Mouse (Mus musculus) common myeloid progenitor, adult 5-6 weeks (primary cell): ENCODE data around the gene Lurap1. TPM values are rescaled to one million over a fixed set of nuclear protein-coding genes. Genes with fewer than 3 reads are reported as not detected.

ENCODE experiments used
- ATAC-seq: replicated peaks from 2 replicates; pipeline ENCODE4 v1.8.0; 2016; ENCODE audit warnings: low read depth, mild to moderate bottlenecking, moderate TSS enrichment, inconsistent platforms; ENCODE audit not compliant: poor library complexity, severe bottlenecking
- total RNA-seq: library from RNA; stranded (forward); fragments of 200-1000, 187-1606 nt; gene quantifications from 2 replicates; pipeline ENCODE4 v1.2.3, GENCODE M21; 2017

Lurap1 gene
- total RNA-seq, 1 experiment from 2014 or later = 0.09 TPM

DNA sequence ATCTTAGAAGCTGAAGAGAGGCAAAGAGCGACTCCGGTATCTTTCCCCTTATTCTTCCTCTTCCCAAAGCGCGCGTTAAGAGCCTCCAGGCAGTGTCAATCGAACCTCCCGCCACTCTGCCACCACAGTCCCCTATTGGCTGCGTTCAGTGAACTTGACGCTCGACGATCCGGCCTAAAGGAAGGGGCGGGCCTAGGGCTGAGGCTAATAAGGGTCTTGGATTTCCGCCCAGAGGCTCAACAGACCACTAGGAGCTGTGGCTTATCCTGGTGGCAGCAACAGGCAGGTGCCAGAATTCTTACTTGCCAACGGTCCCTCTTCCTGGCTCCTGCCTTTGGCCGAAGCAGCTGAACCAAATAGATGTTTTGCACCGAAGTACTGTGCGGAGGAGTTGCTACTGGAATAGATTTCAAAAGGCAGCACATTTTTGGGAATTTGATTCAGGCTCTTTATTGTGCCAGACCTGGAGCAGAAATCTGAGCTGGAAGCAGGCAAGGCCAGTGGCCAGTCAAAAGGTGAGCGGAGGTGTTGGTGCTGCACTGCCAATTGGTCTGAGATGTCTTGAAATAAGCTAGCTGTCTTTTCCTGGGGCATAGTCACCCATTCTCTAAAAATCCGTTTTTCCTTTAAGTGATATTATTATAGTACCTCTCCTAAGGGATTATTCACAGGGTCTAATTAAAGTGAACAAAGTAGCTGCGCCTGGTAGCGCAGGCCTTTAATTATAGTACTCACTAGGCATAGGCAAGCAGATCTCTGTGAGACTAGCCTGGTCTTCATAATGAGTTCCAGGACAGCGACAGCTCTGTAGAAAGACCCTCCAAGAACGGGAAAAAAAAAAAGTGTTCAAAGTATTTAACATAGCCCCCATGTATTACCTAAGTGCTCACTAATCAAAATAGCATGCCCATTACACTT lies 27.3 kb downstream of the Lurap1 start, which contains the start of the genes Rad54l and Pomgnt1:
Gene Rad54l (minus strand): TSS at position 89 of the 918 bp plus-strand sequence.
Gene Pomgnt1 (plus strand): TSS at position 239 of the 918 bp plus-strand sequence.
- ATAC-seq = peak; percentile 99

DNA sequence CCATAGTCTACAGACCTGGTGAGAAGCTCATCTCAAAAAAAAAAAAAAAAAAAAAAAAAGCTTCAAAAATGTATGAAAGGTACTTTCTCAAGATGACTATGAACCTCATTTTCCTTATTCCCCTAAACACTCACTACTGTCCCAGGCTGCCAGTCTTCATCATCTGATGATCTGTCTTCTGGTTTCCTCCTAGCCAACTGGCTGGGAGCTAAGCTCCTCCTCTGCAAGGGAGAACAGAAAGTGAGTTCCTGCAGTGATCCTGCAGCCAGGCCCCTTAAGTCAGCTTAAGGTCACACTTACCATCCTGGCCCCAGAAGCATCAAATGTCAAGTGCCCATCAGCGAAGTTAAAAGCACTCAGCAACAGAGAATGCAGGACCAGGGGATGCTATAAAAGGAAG lies 28.4 kb downstream of the Lurap1 start:
- ATAC-seq = peak; percentile 51

DNA sequence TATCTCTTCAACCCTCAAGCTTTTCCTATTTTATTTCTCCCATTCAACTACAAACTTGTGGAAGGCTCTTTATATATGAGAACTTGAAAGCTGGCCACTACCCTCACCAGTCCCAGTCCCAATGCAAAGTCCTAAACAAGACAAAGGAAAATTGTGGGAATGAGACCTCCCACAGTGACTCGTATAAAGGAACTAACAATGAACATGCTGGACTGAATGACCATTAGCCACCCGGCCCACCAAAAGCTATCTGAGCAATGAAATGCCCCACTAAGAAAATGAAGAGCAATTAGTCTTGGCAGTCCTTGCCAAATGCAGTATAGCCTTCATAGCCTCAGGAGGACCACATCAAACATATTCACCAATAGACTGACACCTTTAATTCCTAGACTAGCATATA lies 39.7 kb downstream of the Lurap1 start:
- ATAC-seq = no peak

DNA sequence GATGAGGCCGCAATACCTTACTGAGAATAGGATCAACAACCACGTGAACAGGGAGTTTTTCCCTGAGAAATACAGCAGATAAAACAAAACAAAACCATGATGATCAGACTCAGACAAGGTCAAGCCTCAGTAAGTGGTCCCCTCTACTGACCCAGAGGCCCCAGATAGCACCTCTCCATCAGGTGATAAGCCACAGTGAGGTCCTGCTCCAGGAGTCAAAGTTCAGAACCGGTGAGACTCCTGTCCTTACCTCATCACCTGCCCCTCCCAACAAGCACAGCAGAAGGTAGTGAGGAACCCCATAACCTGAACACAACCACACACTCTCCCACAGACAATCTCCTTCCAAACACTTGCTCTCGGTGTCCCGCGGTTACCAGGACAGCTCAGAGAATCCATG lies 40.4 kb downstream of the Lurap1 start:
- no peak for ATAC-seq

DNA sequence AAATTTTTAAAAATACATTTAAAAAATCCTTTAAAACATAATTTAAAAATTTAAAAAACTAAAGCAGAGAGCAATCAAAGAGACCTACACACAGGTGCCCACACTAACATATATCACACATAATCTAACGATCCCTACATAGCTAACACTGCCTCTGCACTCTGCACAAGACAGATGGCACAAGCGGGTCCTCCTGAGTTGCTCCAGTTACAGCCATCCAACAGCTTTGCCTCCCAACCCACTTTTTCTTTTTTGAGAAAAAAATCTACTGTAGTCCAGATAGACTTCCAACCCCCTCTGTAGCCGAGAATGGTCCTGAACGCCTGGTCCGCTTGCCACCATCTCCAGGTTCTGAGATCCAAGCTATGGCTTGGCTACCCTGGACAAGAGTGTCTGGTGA lies 45.9 kb downstream of the Lurap1 start:
- no peak for ATAC-seq

DNA sequence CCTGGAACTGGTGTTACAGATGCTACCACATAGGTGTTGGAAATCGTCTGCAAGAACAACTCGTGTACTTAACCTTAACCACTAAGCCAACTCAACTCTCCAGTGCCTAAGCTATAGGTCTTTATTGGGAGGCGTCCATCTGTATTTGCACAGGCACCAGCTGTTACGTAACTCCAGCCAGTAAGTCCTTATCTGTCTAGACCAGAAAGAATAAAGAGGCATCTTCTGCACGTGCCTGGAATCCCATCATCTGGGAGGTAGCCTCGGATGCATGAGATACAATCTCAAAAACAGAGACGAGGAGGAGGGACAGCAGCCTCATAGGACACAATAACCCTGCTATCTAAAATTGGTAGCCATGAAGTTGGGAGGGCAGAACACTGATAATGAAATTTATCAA lies 50.2 kb downstream of the Lurap1 start:
- ATAC-seq = peak; percentile 54; the same call in 1 of the 2 replicates

DNA sequence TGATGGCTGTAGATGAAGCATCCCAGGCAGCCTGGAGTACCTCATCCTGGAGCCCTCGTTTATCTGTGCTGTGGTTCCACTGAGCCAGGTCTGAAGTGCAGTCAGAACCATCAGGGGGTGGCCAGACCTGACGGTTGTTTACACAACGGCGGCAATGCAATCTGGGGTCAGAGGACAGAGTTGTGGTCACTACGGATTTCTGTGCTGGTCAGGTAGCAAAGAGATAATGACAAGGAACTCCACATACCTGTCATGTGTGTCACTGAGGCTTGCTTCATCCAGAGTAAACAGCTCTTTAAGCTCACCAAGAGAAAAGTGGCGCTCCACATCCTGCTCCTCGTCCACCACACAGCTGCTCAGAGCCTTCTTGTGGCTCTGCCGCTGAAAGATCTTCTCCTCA lies 53.9 kb downstream of the Lurap1 start:
- no peak for ATAC-seq

DNA sequence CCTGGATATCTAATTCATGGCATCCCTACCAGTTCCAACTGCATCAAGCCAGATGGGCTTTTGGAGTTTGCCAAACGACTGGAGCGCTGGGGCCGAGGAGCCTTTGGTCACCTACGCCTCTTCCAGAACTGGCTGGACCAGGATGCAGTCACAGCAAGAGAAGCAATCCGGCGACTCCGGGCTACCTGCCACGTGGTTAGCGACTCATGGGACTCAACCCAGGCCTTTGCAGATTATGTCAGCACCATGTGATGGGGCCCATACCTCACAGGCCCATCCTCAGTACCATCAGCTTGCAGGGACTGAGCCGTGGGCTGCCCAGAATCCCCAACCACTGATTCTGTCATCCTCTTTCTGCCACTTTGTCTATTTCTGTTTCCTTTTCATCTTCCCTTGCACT lies 54.8 kb downstream of the Lurap1 start:
- ATAC-seq = no peak

DNA sequence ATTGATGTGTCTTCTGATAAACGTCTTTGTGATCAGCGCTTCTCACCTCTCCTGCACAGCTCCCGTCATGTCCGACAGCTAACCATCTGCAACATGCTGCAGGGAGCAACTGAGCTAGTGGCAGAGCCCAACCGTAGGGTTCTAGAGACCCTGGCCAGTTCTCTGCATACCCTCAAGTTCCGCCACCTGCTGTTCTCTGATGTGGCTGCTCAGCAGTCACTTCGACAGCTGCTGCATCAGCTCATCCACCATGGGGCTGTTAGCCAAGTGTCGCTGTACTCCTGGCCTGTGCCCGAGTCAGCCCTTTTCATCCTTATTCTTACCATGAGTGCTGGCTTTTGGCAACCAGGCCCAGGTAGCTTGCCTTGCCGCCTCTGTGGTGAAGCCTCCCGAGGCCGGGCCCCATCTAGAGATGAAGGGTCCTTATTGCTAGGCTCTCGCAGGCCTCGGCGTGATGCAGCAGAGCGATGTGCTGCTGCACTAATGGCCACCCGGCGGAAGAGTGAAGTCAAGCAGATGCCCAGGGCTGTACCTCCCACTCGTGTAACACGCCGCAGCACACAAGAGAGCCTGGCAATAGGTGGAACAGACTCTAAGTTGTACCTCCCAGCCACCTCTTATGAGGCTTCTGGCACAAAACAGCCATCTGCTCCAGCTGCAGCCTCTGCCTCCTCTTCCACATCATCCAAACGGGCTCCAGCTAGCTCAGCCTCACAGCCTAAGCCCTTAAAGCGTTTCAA lies 62.5 kb downstream of the Lurap1 start:
- ATAC-seq = no peak

Other genes with a start within 250 kb of the Lurap1 start
- not detected in 2 replicates for gene Dmbx1, start 211.4 kb downstream of the Lurap1 start, total RNA-seq
- gene Faah, start 133.4 kb downstream of the Lurap1 start, total RNA-seq = 2.2 and 3.4 TPM in 2 replicates
- gene Nsun4, start 97.5 kb downstream of the Lurap1 start, total RNA-seq = 8.7 and 16.4 TPM in 2 replicates
- gene Uqcrh, start 76.3 kb downstream of the Lurap1 start, total RNA-seq = 353 and 354 TPM in 2 replicates
- 14.4 and 22.4 TPM in 2 replicates for gene Lrrc41, start 76.1 kb downstream of the Lurap1 start, total RNA-seq
- 24.1 and 28.7 TPM in 2 replicates for gene Rad54l, start 27.6 kb downstream of the Lurap1 start, total RNA-seq
- gene Pomgnt1, start 27.5 kb downstream of the Lurap1 start, total RNA-seq = 14.2 and 15.9 TPM in 2 replicates
- gene Tspan1, start 16.3 kb upstream of the Lurap1 start, total RNA-seq = not detected in 2 replicates
- not detected in 2 replicates for gene 1700042G07Rik, start 22.0 kb upstream of the Lurap1 start, total RNA-seq
- gene Gm49337, start 22.0 kb upstream of the Lurap1 start, total RNA-seq = 0.41 and 0.63 TPM in 2 replicates
- gene Pik3r3, start 70.3 kb upstream of the Lurap1 start, total RNA-seq = 0.05 and 0.14 TPM in 2 replicates